Mouse (Mus musculus) heart, embryonic 16.5 days (tissue): Measurements from ENCODE around the gene Sigmar1. TPM values are rescaled to one million over a fixed set of nuclear protein-coding genes. Genes with fewer than 3 reads are reported as not detected.
A peak's percentile ranks its signal among the peaks of the same experiment; 100 is the strongest.
"Not testable (repeated sequence)": the region's sequence is repeated elsewhere in the genome, so short reads cannot be mapped to it uniquely, and the experiment has no call there.

Experiments used
- ATAC-seq: fragments of 200-750 bp; cut with Nextera tagmentation; replicated peaks from 2 replicates; pipeline ENCODE4 v1.8.0; 2017; ENCODE audit warnings: moderate number of reproducible peaks; ENCODE audit not compliant: insufficient read depth, low FRiP score; ENCODE audit errors: extremely low read depth
- H3K27ac ChIP-seq: fragments of 300-500 bp; sonication (generic); 2 replicates; pipeline ENCODE4 v1.5.1; 2014; ENCODE audit warnings: mild to moderate bottlenecking, low read length, control low read depth, moderate library complexity
- H3K27me3 ChIP-seq: fragments of 300-500 bp; sonication (generic); 2 replicates; pipeline ENCODE4 v1.6.1; 2014; ENCODE audit warnings: low read length, mixed read lengths; ENCODE audit not compliant: control insufficient read depth, insufficient read depth
- H3K36me3 ChIP-seq: fragments of 300-500 bp; sonication (generic); 2 replicates; pipeline ENCODE4 v1.6.1; 2014; ENCODE audit not compliant: control insufficient read depth, insufficient read depth
- H3K4me1 ChIP-seq: fragments of 300-500 bp; sonication (generic); 2 replicates; pipeline ENCODE4 v1.6.1; 2014; ENCODE audit warnings: low read length, mixed read lengths; ENCODE audit not compliant: control insufficient read depth, insufficient read depth
- H3K4me2 ChIP-seq: fragments of 300-500 bp; sonication (generic); 2 replicates; pipeline ENCODE4 v1.6.1; 2014; ENCODE audit warnings: low read depth, mild to moderate bottlenecking, control low read depth, low read length
- H3K4me3 ChIP-seq: fragments of 300-500 bp; sonication (generic); 2 replicates; pipeline ENCODE4 v1.5.1; 2014; ENCODE audit warnings: mild to moderate bottlenecking, control low read depth, low read length
- H3K9ac ChIP-seq: fragments of 300-500 bp; sonication (generic); 2 replicates; pipeline ENCODE4 v1.6.1; 2014; ENCODE audit warnings: low read length, control low read depth
- H3K9me3 ChIP-seq: fragments of 300-500 bp; sonication (generic); replicated peaks from 2 replicates; pipeline ENCODE4 v1.6.1; 2016; ENCODE audit warnings: low read length; ENCODE audit not compliant: control insufficient read depth
- WGBS: fragments of 180-500 bp; shearing (Covaris S2); extraction: QIAGEN DNeasy Blood & Tissue Kit; methylation state at CpG from one replicate; pipeline ENCODE4 v1.1.7; 2014; 5-methylcytosine and 5-hydroxymethylcytosine counted together
- polyA plus RNA-seq: library from polyadenylated mRNA; unstranded; fragments of >200 nt; fragmentation: Nextera tagmentation; extraction: Ambion mirVana; gene quantifications from 2 replicates; pipeline ENCODE4 v1.2.1, GENCODE M21; 2015

Sigmar1 gene
- polyA plus RNA-seq, 1 experiment from 2014 or later = 61.7 TPM

DNA sequence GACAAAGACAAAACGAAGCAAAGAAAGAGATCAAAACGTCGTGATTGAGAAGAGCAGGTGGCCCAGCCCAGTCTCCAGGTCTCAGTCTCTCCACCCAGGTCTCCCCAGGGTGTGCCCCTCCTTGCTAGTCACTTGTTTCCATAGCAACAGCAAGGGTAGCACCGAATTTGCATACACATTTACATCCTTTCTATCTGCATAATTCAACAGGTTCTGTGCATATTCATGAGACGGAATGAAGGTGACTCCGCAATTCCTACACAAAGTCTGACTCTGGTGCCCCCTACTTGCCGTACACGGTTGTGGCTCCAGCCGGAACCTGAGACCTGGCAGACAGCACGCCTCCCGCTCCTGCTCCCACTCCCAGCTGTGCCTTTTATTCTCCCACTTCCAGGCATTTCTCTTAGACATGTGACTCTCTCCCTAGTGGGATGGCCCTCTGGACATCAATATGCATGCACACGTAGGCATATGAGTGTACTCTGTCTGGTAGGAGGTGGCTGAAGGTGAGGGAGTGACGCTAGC, 48.9 kb downstream of the Sigmar1 start:
- ATAC-seq = peak; percentile 46; the same call in 1 of the 2 replicates
- Histone ChIP-seq H3K9ac (no peak overlapping the region), H3K27me3 (peaks cover 3% of the 10 kb centered on the region; the same call in 1 of the 2 replicates), H3K4me1 (peaks cover 19% of the 10 kb centered on the region), H3K36me3 (no peaks in the 10 kb centered on the region; the same call in 1 of the 2 replicates), H3K4me2 (peak overlapping the region; percentile 12; the same call in 1 of the 2 replicates), H3K4me3 (no peak overlapping the region), H3K27ac (no peak overlapping the region), H3K9me3 (no peaks in the 10 kb centered on the region)
- 4% methylated on average over 13 of the region's 13 CpGs for WGBS

DNA sequence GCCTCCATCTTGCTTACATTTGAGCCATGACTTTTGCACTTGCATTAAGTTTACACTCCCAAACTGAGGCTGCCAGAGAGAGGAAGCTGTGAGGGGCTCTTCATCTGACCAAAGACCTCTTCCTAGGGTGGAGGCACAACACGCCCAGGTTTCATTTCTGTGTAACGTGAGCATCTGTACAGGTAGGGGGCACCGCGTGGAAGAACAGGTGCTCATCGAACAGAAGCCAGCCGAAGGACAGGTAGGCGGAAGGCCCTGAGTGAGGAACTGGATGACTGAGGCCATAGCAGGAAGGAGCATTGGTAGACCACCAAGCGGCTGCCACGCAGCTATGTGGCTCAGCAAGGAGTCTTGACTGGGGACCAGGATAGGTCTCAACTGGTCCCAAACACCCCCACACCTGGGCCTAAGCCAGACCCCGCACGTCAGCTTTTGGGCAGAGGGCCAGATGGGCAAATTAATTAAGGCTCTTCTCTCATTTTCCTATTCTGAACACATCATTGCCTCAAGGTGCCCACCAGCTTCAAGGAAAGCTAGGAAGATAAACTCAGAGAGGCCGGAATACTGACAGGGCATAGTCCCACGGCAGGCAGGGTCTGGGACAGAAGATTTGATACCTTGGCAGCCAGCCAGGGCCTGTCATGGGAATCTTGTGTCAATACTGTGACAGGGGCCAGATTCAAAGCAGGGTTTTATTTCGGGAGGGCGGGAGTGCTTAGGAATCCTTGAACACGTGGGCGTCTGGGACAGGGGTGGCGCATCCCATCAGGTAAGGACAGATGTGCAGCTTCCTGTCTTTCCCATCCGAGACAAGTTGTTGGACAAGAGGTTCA, 49.8 kb downstream of the Sigmar1 start:
- Histone ChIP-seq H3K4me2 (no peak overlapping the region), H3K27ac (no peak overlapping the region)

GRCm38 (mm10) chr4:41704651-41705050, 51.3 kb downstream of the Sigmar1 start:
- H3K4me2 ChIP-seq = no peak overlapping the region
- no peak overlapping the region for H3K27ac ChIP-seq
- H3K9me3 ChIP-seq = no peaks in the 10 kb centered on the region
- no peak overlapping the region for H3K9ac ChIP-seq
- H3K4me3 ChIP-seq = no peak overlapping the region
- H3K36me3 ChIP-seq = no peaks in the 10 kb centered on the region
- WGBS = 11% methylated on average over 5 of the region's 5 CpGs
- H3K4me1 ChIP-seq = peaks cover 13% of the 10 kb centered on the region
- H3K27me3 ChIP-seq = peaks cover 3% of the 10 kb centered on the region; the same call in 1 of the 2 replicates
- ATAC-seq = no peak

More for the DNA sequence above, 49.8 kb downstream of the Sigmar1 start:
- Histone ChIP-seq H3K9me3 (no peaks in the 10 kb centered on the region), H3K4me3 (no peak overlapping the region), H3K4me1 (peaks cover 13% of the 10 kb centered on the region), H3K9ac (no peak overlapping the region), H3K36me3 (no peaks in the 10 kb centered on the region; the same call in 1 of the 2 replicates), H3K27me3 (peaks cover 3% of the 10 kb centered on the region; the same call in 1 of the 2 replicates)
- ATAC-seq = no peak
- 50% methylated on average over 19 of the region's 19 CpGs for WGBS

GRCm38 (mm10) chr4:41702226-41702625, 53.7 kb downstream of the Sigmar1 start:
- WGBS = 71% methylated on average over 2 of the region's 2 CpGs

DNA sequence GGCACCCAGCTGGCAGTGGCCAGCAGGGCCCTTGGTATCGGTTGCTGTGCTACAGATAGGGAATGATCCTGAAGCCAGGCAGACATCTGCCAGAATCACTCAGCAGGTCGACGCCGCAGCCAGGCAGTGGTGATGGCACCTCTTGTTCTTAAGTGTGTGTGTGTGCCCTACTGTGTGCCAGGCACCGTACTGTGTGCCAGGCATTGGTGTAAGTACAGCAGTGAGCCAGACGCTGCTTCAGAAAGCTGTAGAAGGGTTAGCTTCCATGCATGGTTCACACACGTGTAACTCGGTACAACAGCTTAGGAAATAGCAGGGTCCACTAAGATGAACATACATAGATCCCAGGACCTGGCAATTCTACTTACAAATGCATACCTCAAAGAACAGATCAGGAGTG, 55.7 kb downstream of the Sigmar1 start:
- not testable (repeated sequence) for ATAC-seq, H3K4me3 ChIP-seq, H3K9ac ChIP-seq, H3K9me3 ChIP-seq, H3K4me1 ChIP-seq, H3K27me3 ChIP-seq, H3K4me2 ChIP-seq, H3K27ac ChIP-seq, H3K36me3 ChIP-seq
- WGBS = 70% methylated on average over 1 of the region's 8 CpGs

More at GRCm38 (mm10) chr4:41702226-41702625, 53.7 kb downstream of the Sigmar1 start:
- H3K4me3 ChIP-seq, ATAC-seq, H3K27me3 ChIP-seq, H3K4me2 ChIP-seq, H3K9ac ChIP-seq, H3K27ac ChIP-seq, H3K36me3 ChIP-seq, H3K9me3 ChIP-seq: not testable (repeated sequence)
- peaks cover 11% of the 10 kb centered on the region for H3K4me1 ChIP-seq

- not testable (repeated sequence) for H3K9me3 ChIP-seq, H3K27me3 ChIP-seq, H3K36me3 ChIP-seq, H3K9ac ChIP-seq, H3K27ac ChIP-seq, H3K4me1 ChIP-seq, H3K4me2 ChIP-seq, ATAC-seq, H3K4me3 ChIP-seq
- WGBS = 62% methylated on average over 8 of the region's 10 CpGs
Measured at GRCm38 (mm10) chr4:41699783-41700182, 56.2 kb downstream of the Sigmar1 start, which contains the start of gene Il11ra1. Il11ra1 (plus strand) TSS chr4:41699989.

- not testable (repeated sequence) for H3K27ac ChIP-seq, ATAC-seq, H3K36me3 ChIP-seq, H3K9ac ChIP-seq, H3K27me3 ChIP-seq, H3K4me1 ChIP-seq, H3K9me3 ChIP-seq, H3K4me2 ChIP-seq, H3K4me3 ChIP-seq
- 14% methylated on average over 24 of the region's 32 CpGs for WGBS
Measured at GRCm38 (mm10) chr4:41698421-41699016, 57.4 kb downstream of the Sigmar1 start.

DNA sequence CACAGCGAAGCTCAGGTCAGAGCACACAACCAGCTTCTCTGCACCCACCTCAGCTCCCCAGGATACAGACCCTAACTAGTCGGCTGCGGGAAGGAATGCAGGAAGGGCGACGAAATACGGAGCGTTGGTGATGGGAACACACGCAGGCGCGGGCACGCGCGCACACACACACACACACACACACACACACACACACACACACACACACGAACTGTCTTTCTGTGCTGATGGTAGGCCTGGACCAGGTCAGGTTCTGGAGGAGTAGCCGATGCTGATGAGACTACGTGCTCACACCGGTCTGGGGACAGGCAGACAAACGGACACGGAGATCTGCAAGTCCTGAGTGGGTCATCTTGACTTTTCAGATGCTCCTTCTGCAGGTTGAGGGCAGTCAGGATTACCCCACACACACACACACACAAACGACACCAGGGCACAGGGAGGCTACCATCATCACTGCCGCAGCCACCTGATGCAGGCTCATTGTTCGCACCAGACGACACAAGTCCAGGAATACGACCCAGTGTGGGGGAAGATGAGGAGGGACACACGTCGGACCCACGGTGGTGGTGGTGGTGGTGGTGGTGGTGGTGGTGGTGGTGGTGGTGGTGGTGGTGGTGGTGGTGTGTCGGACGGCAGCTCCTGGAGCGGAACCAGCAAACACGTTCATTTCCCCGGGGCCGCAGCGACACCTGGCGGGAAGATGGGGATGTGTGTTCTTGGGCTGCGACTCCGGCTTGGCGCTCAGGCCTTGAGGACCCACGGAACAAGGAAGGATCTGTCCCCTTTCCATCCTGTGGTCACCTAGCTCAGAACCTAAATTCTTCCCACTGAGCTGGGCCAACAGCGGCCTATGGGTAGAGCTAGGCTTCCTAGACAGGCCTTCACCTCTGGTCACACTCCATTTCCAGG, 58.8 kb downstream of the Sigmar1 start, which contains the start of gene Cntfr:
TSS of gene Cntfr (minus strand) at position 160 of the 912 bp plus-strand sequence.
- WGBS = 12% methylated on average over 29 of the region's 40 CpGs
- not testable (repeated sequence) for H3K27me3 ChIP-seq, H3K4me3 ChIP-seq, ATAC-seq, H3K9me3 ChIP-seq, H3K4me1 ChIP-seq, H3K36me3 ChIP-seq, H3K9ac ChIP-seq, H3K27ac ChIP-seq
- peak within 1 kb of the TSS; percentile 43; the same call in 1 of the 2 replicates for H3K4me2 ChIP-seq
